Mouse (Mus musculus) CD8-positive naive resting alpha-beta T cell, adult 57 days (primary cell): ENCODE measurements around the gene Rpl23. TPM values are rescaled to one million over a fixed set of nuclear protein-coding genes. Genes with fewer than 3 reads are reported as not detected.

Source experiments
- total RNA-seq: library from RNA; stranded (reverse); gene quantifications from one replicate; pipeline ENCODE4 v1.2.4, GENCODE M21; 2023

Gene Rpl23
- total RNA-seq: 2,689 TPM

DNA sequence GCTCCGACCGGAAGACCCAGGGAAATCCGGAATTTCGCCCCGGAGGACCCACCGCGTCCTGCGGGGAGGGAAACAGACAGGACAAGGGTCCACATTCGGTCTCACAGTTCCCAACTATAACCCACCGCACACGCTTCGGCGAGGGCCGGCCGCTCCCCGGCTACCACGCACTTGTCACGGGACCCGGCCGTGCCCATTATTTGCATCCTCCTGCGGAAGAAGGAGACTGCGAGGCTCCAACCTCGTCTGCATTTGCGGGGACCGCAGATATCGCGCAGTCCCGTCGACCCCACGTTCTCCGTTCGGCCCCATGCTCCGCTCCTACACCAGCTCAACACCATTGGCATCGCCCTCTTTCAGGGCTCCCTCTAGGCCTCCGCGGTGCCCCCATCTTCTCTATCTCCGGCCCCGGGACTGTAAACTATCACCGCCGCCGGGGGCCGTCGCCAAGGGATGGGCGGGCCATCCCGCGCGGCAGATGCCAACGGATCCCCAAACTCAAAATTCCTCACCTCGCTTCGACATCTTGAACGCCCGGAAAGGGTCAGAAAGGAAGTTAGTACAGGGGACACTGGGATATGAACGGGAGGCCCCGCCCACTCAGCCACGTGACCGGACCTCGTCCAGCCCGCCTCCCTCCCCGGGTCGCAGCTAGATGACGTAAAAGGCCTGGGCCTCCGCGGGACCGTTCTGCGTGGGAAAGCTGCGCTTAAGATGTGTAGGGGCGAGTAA lies at the start of gene Rpl23:
TSS of gene Rpl23 (minus strand) at position 606 of the 732 bp plus-strand sequence.

DNA sequence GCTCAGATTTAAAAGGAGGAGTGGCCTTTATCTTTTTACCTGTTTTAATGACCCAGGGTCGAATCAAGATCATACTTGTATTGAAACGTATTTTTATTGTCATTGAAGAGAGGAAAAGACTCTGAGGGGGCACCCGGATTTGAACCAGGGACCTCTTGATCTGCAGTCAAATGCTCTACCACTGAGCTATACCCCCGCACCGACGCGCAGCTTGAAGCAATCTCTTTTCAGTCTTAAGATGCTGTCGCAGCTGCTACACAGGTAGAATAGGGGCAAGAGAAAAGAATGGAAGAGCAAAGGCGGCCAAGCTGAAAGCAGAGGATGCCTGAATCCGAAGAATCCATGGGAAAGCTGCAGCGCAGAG lies 16.5 kb upstream of the Rpl23 start, which contains the start of gene Lasp1:
TSS of gene Lasp1 (plus strand) at position 219 of the 364 bp plus-strand sequence.

DNA sequence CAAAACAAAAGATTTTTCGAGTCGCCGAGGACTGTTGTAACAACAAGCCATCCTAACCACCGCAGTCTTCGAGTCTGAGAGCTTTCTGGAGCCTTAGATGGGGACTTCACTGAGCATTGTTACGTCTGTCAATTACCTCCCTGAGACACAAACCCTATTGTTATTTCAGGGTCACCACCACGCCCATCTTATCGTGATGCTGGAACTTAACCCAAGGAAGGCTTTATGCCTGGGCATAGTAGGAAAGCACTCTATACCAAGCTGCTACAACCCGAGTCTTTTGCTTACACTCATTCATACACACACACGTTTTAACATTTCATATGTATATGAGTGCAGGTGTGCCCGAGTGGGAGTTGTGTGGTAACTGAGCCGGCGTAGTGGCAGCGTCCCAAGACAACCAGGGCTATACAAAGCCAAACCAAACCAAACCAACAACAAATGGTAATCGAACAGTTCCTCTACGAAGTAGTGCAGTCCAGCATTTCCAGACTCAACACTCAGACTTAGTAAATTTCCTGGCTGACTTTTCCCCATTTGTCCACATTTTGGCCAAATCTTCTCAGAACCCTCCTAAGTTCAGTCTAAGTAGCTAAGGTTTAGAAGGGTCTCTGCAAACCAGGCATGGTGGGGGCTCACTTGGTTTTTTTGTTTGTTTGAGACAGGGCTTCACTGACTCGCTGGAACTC lies 6.3 kb downstream of the Rpl23 start, which contains the start of gene 1700001P01Rik:
TSS of gene 1700001P01Rik (minus strand) at position 111 of the 689 bp plus-strand sequence.

DNA sequence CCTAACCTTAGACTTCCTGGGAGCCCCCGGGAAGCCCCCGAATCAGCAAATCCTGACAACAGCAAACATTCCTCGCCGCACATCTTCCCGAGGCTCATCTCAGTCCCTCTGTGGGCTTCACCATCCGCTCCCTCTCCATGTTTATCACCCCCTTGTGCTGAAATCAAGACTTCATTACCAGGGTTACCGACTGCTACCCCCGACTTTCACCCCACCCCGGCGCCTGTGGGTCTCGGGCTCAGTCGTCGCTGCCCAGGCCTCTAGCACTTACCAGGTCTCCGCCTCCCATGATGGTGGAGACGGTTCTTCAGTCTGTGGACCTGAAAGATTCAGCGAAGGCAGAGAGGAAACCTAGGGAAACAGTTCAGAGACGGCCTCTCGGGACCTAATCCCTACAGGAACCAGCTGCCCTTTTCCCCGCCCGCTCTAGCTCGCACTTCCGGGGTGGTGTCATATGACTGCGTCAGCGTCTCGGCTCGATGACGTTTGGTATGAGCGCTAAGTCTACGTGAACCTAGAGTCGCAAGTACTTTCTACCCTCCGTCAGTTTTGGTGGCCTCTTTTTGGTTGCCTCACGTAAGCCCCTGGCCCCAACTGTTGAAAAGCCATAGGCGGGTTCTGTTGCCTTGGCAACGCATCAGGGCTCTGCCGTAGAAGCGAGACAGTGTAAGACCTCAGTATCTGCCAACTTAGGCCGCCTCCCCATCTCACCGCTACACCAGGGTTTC lies 15.9 kb downstream of the Rpl23 start, which contains the start of gene Cwc25:
TSS of gene Cwc25 (minus strand) at position 403 of the 728 bp plus-strand sequence.

DNA sequence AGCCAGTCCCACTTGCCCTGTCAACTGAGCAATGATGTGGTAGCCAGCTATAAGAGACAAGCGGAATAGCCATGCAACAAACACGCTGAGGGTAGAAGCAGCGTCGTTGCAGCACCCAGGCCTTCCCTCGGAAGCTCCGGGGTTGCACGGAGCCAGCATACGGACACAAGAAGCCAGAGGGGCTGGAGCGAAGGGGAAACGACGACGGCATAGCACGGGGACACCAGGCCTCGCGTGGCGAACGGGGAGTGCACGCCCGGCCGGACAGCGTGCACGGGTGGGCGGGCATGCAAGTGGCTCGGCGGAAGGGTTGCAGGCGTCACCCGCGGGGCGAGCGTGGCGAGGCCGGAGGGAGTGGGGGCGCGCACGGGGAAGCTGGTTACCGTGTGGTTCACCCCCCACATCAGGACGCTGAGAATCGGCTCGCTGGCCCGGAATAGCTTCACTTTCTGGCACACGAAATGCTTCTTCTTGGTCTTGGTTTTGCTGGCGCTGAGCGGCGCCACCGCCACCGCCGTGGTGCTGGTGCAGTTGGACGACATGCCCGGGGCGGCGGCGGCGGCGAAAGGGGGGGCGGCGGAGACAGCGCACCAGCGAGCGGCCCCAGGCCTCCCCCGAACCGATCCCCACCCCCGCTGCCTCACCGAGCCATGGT lies 38.0 kb downstream of the Rpl23 start, which contains the start of gene Pip4k2b:
TSS of gene Pip4k2b (minus strand) at position 642 of the 655 bp plus-strand sequence.

Other genes starting within 250 kb of the Rpl23 start
- not detected for gene Srcin1, start 206.3 kb downstream of the Rpl23 start, total RNA-seq
- gene Epop, start 152.7 kb downstream of the Rpl23 start, total RNA-seq: 6.6 TPM
- 192 TPM for gene Mllt6, start 119.0 kb downstream of the Rpl23 start, total RNA-seq
- 33.9 TPM for gene Cisd3, start 96.6 kb downstream of the Rpl23 start, total RNA-seq
- gene Pcgf2, start 81.9 kb downstream of the Rpl23 start, total RNA-seq: 1.4 TPM
- gene Psmb3, start 79.0 kb downstream of the Rpl23 start, total RNA-seq: 124 TPM
- gene Pip4k2b, start 37.7 kb downstream of the Rpl23 start, total RNA-seq: 51.3 TPM
- gene Cwc25, start 15.9 kb downstream of the Rpl23 start, total RNA-seq: 38.4 TPM
- 1.8 TPM for gene 1700001P01Rik, start 6.5 kb downstream of the Rpl23 start, total RNA-seq
- 132 TPM for gene Lasp1, start 16.6 kb upstream of the Rpl23 start, total RNA-seq
- 0.95 TPM for gene B230217C12Rik, start 58.3 kb upstream of the Rpl23 start, total RNA-seq
- 0.46 TPM for gene Fbxo47, start 101.7 kb upstream of the Rpl23 start, total RNA-seq
- 2.3 TPM for gene Plxdc1, start 204.0 kb upstream of the Rpl23 start, total RNA-seq
- 80.2 TPM for gene Arl5c, start 213.7 kb upstream of the Rpl23 start, total RNA-seq
- gene Cacnb1, start 240.6 kb upstream of the Rpl23 start, total RNA-seq: 21.9 TPM
- 2,848 TPM for gene Rpl19, start 244.3 kb upstream of the Rpl23 start, total RNA-seq